Mouse (Mus musculus) right cerebral cortex, postnatal 36 days (tissue): ENCODE data around the gene Txnrd1.

ENCODE experiments used
- DNase-seq, 2 experiments: peaks; one replicate each; pipeline ENCODE4 v3.0.0; 2022; ENCODE audit warnings: low spot score in 2 of 2, mixed read lengths in 1 of 2

Txnrd1 gene

DNA sequence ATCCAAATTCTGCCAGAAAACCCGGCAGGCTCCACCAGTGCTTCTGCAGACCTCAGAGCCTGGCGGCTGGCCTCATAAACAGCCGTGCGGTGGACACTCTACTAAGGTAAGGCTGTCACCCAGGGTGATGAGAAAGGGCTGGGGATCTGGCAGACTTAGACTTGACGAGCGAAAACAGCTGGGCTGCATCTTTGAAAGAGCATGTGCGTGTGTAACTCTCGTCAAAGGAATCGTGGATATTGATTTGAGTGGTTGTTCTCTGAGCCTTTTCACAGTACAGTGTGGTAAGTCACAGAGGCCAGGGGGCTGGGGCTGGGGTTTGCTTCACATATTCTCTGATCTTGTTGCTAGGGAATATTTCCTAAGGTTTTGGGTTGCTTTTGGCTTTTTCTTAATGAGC, at the start of gene Txnrd1:
Txnrd1 (plus strand) TSS at position 26 of the 400 bp plus-strand sequence.
- DNase-seq, result no peak

- DNase-seq, result no peak
Measured at GRCm38 (mm10) chr10:82789181-82789580, 44.6 kb upstream of the Txnrd1 start.

GRCm38 (mm10) chr10:82790504-82790903, 43.2 kb upstream of the Txnrd1 start:
- no peak for DNase-seq

DNA sequence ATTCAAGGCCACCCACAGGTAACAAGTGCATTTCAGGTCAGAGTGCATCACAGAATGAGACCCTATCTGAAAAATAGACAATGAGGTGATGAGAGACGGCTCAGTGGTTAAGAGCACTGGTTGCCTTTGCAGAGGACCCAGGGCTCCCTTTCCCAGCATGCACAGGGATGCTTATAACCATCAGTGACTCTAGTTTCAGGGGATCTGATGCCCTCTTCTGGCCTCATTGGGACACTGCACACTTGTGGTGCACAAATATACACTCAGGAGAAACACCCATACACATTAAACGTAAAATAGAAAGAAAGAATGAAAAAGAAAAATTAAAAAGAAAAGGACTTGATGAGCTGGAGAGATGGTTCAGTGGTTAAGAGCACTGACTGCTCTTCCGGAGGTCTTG, 42.0 kb upstream of the Txnrd1 start:
- DNase-seq, result no peak

- no peak for DNase-seq
Measured at GRCm38 (mm10) chr10:82792311-82792710, 41.4 kb upstream of the Txnrd1 start.

- DNase-seq, result peak; percentile 77 to 86
Measured at GRCm38 (mm10) chr10:82795071-82795731, 38.5 kb upstream of the Txnrd1 start.

GRCm38 (mm10) chr10:82795767-82796166, 38.0 kb upstream of the Txnrd1 start:
- no peak for DNase-seq

DNA sequence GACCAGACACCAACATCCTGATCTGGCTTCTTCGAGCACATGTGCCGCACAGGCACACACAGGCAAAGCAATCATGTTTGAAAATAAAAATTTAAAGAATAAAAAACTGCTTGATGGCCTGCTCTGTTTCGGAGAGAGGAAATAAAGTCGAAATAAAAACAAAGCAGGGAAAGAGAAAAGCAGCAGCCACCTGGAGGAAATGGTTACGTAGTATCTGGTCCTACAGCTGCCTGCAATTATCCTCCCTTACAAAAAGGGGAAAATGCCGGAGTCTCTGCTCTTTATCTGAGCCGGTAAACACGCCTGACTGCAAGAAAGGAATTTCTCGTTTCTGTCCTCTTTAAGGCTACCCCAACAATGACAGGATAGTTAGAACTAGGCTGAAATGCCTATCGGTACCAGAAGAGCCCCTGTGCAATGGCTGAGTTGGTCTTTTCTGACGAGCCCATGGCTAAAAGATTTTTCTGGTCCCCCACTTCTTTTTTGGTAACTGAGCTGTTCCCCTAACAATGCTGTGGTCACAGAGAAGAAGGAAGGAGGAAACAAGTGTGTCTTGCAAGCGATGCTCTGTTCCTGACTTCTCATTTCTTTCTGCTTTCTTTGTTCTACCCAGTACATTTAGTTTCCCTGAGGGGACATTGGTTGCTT, 37.2 kb upstream of the Txnrd1 start:
- DNase-seq, result peak in 1 of 2 experiments; percentile 20

DNA sequence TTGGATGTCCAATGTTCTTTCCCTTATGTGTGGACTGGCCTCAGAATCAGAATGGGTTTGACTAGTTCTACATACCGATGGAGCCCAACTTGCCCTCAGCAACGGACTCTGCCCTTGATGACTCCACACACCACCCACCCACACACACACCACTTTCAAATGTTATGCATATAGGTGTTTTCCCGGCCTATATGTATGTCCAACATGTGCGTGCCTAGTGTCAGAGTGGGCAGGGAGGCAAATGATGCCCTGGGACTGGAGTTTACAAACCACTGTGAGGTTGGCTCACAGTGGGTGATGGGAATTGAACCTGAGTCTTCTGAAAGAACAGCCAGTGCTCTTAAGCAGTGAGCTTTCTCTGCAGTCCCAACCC, 36.6 kb upstream of the Txnrd1 start:
- DNase-seq, result no peak

GRCm38 (mm10) chr10:82798312-82798933, 35.3 kb upstream of the Txnrd1 start:
- DNase-seq, result no peak

GRCm38 (mm10) chr10:82800094-82800493, 33.7 kb upstream of the Txnrd1 start:
- no peak for DNase-seq

DNA sequence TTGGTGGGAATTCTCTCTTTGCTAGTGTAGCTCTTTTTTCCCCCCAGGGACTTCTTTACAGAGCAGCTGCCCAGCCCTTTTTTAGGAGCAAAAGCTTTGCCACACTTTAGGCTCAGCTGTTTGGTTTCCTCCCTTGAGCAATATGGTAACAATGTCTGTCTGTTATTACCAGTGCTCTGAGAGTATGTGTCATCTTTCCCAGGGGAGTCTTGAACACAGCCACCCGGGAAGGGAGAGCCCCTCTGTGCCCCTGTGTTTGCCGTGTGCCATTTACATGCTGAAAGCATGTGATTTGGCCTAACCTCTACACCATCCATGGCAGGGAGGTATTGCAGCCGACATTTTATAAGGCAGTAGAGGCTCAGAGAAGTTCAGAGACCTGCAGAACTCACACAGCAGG, 29.4 kb upstream of the Txnrd1 start:
- DNase-seq, result no peak

GRCm38 (mm10) chr10:82805111-82805510, 28.6 kb upstream of the Txnrd1 start:
- DNase-seq, result no peak

- no peak for DNase-seq
Measured at GRCm38 (mm10) chr10:82806414-82806813, 27.3 kb upstream of the Txnrd1 start.

DNA sequence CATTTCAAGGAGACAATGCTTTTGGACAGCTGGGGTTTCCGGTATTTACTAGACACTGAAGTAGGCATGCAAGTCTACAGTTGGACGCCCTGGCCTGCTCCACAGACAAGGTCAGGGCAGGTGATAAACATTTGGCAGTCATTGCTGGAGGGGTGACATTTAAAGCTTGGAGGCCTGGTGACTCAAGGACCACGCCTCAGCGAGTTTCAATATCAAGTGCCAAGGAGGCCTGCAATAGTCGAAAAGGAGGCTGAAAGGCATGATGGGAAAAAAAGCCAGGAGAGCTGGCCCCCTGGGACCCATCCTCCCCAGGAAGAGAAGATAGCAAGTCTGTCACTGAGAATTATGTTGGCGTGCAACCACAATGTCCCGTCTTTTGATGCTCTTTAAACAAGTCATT, 26.5 kb upstream of the Txnrd1 start:
- no peak for DNase-seq

GRCm38 (mm10) chr10:82808155-82808554, 25.6 kb upstream of the Txnrd1 start:
- no peak for DNase-seq

DNA sequence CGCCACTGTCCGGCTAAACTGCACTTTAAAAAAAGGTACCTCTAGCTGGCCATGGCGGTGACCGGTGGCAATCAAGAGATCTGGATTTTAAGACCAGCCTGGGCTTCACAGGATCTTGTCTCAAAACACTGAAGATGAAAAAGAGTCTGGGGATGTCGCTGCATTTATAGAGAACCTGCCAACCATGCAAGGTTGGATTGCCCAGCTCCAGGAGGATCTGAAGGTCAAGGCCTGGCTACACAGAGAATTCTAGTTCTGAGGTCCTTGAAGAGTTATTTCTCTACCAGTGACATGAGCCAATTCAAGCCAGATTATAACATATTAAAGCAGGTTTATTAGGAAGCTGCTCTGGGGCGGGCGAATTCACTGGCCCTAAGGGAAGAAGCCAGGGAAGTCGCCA, 24.9 kb upstream of the Txnrd1 start:
- no peak for DNase-seq

DNA sequence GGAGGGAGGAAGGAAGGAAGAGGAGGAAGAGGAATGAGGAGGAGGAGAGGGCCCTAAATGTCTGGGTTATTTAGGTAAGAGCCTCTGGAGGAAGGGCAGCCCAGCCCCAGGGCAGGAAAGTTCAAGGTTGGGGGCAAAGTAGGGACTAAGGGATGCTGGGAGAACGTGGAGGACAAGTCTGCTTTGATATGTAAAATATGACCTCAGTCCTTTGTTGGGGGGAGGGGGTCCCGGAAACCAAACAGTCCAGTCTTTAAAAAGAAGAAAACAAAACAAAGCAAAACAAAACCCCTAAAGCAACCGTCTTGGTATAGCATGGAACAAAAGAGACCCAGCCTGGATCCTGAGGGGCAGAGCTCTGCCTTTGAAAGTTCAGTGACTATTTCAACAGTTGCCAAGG, 24.4 kb upstream of the Txnrd1 start:
- DNase-seq, result no peak

GRCm38 (mm10) chr10:82811855-82812431, 21.8 kb upstream of the Txnrd1 start:
- DNase-seq, result peak; percentile 39 to 48

DNA sequence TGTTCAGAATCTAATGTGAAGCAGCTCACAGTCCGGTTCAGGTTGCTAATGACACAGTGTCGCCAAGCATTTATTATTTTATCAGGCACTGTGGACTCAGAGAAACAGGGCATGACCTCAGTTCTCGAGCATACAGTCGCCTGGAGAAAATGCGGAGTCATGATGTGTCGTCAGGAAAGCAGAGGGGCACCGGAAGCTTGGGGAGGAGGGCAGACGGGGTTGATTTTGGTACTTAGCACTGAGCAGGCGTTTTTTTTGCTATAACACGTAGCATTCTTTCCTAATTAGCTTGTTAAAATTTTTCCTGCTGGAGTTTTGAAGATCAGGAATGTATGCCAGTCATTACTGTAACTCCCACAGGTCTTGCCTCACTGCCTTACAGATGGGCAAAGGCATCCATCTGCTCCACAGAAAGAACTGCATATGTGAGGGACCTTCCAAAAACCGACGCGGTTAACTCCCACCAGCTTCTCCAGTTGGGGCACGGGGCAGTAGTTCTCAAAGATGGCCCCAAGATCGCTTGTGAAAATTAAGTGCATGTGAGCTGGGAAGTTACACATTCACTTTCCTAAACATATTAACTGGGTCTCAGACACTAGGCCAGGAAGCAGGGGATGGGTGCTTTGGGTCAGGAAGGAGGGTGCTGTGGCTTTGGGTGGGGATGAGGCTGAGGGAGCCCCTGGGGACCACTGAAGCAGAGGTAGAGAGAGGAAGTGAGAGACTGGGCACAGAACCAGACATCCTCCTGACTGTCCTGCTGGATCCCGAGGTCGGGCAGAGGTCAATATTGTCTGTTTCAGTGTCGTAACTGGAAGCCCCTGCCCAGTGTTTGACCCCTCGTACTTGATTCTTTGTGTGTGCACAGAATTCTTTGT, 19.4 kb upstream of the Txnrd1 start:
- no peak for DNase-seq

DNA sequence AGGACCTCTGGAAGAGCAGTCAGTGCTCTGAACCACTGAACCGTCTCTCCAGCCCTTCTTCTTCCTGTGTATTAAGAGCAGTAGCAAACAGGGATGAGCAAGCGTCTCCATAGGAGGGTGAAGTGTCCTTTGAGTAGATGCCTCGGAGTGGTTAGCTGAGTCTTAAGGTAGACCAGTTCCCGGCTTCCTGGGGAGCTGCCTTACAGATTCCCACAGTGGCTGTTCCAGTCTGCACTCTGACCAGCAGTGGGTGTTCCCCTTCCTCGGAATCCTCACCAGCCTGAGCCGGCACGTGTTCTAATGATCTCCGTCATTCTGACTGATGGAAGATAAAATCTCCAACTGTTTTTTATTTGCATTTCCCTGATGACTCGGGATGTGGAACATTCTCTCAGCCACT, 17.3 kb upstream of the Txnrd1 start:
- no peak for DNase-seq

GRCm38 (mm10) chr10:82817514-82817913, 16.2 kb upstream of the Txnrd1 start:
- DNase-seq, result no peak
